Mouse (Mus musculus): ENCODE data around the gene Ltf. TPM values are rescaled to one million over a fixed set of nuclear protein-coding genes. Genes with fewer than 3 reads are reported as not detected.
A peak's percentile ranks its signal among the peaks of the same experiment; 100 is the strongest.

The Ltf gene
- 0.54 and 0.61 TPM in 2 replicates for polyA plus RNA-seq (2015; fragmentation: Nextera tagmentation; extraction: Ambion mirVana)

DNA sequence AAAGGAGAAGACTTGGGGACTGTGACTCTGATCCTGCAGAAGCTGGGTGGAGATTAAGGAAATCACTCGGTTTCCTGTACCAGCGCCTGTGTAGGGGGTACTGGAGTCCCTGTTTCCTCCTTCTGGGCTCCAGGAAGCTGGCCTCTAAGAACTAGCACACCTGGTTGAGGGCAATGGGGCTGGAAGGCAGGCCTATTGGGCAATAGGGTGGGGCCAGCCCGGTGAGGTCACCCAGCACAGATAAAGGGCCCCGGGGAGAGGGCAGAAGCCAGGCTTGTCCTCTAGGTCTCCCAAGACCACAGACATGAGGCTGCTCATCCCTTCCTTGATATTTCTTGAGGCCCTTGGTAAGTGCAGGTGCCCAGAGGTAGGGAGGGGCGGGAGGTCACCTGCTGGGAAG, at the start of gene Ltf:
Ltf (plus strand) TSS at position 250 of the 400 bp plus-strand sequence.
- Histone ChIP-seq H3K27ac (no peak within 1 kb of the TSS), H3K9ac (replicated peaks) (no peak within 1 kb of the TSS), H3K4me2 (replicated peaks) (no peak within 1 kb of the TSS), H3K4me3 (replicated peaks) (no peak within 1 kb of the TSS), H3K27me3 (no peaks in the 10 kb centered on the region), H3K9me3 (no peaks in the 10 kb centered on the region), H3K4me1 (replicated peaks) (no peaks in the 10 kb centered on the region), H3K36me3 (no peaks in the 10 kb centered on the region)
- ATAC-seq, result no peak
- 80% methylated on average over 5 of the region's 5 CpGs for WGBS

DNA sequence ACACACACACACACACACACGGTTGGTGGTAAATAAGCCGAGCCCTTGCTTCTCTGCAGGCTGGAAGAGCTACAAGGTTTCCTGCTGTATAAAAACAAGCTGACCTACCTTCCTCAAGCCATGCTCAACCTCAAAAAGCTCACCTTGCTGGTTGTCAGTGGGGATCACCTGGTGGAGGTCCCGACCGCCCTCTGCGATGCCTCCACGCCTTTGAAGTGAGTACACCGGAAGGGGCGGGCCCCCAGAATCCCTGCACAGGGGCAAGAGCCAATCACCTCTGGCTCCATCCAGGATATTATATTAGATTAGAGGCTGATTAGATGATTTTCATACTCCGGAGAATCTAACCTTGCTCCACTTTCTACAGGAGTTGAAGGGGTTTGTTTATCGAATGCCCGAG, 39.7 kb upstream of the Ltf start:
- Histone ChIP-seq H3K36me3 (no peaks in the 10 kb centered on the region), H3K4me3 (replicated peaks) (no peak overlapping the region), H3K4me2 (replicated peaks) (no peak overlapping the region), H3K4me1 (replicated peaks) (no peaks in the 10 kb centered on the region), H3K27me3 (no peaks in the 10 kb centered on the region), H3K9ac (replicated peaks) (no peak overlapping the region), H3K9me3 (no peaks in the 10 kb centered on the region), H3K27ac (no peak overlapping the region)
- no peak for ATAC-seq
- WGBS, result 94% methylated on average over 11 of the region's 11 CpGs

DNA sequence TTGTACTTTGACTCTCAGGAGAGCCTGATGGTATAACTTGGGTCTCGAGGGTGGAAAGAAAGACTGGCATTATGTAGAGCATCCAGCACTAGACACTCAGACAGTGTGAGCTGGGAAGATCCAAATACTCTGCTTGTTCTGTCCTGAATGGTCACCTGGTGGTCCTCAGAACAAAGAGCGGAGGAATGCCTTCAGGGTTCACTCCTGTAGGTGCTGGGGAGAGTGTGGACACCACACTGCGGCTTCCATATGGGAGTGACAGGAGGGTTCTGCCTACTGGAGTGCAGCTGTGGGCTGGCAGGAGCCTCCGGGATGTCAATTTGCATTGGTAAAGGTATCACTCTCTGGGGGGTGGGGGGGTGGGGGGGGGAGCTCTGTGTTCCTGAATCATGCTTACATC, 36.7 kb upstream of the Ltf start:
- 73% methylated on average over 4 of the region's 4 CpGs for WGBS

DNA sequence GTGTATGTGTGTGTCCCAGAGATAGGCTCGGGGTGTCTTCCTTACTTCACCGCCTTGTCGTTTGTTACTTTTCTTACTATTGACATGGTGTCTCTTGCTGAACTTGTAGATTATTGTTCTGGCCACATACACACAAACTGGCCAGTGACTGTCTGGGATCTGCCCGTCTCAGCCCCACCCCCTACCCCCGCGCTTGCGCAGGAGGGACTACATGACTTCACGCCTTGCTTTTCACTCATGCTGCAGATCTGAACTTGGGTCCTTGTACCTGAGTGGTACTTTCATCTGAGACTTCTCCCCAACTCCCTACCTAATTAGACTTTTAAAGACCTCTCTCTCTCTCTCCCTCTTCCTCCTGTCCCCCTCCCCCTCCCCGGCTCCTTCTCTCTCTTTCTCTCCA, 35.0 kb upstream of the Ltf start:
- 89% methylated on average over 9 of the region's 9 CpGs for WGBS
- Histone ChIP-seq H3K27me3 (no peaks in the 10 kb centered on the region), H3K4me2 (replicated peaks) (no peak overlapping the region), H3K4me3 (replicated peaks) (no peak overlapping the region), H3K27ac (no peak overlapping the region), H3K9ac (replicated peaks) (no peak overlapping the region), H3K4me1 (replicated peaks) (no peaks in the 10 kb centered on the region), H3K9me3 (no peaks in the 10 kb centered on the region), H3K36me3 (no peaks in the 10 kb centered on the region)
- ATAC-seq, result no peak

More for the DNA sequence above, 36.7 kb upstream of the Ltf start:
- no peaks in the 10 kb centered on the region for H3K4me1 ChIP-seq (replicated peaks)
- H3K9ac ChIP-seq (replicated peaks), result no peak overlapping the region
- no peaks in the 10 kb centered on the region for H3K36me3 ChIP-seq
- H3K4me3 ChIP-seq (replicated peaks), result no peak overlapping the region
- H3K27me3 ChIP-seq, result no peaks in the 10 kb centered on the region
- H3K27ac ChIP-seq, result no peak overlapping the region
- no peak for ATAC-seq
- no peak overlapping the region for H3K4me2 ChIP-seq (replicated peaks)
- H3K9me3 ChIP-seq, result no peaks in the 10 kb centered on the region

DNA sequence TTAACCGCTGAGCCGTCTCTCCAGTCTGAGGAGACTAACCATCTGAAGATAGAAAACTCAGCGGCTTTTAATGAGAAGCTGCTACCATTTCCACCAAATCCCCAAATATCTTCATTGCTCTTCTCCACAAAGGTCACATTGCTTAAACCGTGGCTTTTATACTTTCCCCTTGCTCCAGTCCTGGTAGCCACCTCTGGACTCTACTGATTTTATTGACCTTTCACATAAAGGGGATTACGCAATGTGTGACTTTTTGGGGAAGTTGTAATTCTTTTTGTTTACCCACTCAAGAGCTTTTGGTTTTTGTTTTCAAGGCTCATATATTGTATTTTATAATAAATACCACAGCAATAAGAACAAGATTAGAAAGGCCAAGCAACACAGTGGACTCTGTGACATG, 33.5 kb upstream of the Ltf start:
- no peak for ATAC-seq

DNA sequence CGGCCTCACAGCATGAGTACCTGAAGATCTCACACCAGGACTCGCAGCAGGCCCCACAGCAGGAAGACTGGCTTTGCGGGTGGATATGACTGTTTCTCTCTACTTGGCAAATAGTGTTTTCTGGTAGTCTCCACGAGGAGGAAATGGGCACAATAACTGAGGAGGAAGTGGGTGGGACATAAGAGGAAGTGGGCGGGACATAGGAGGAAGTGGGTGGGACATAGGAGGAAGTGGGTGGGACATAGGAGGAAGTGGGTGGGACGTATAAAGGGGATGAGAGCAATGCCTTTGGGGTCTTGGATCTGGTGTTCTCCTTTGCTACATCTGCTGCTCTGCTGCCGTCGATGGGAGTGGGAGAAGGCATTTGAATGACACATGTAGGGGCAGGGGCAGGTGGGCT, 33.1 kb upstream of the Ltf start:
- 87% methylated on average over 8 of the region's 8 CpGs for WGBS

More for the DNA sequence above, 33.5 kb upstream of the Ltf start:
- Histone ChIP-seq H3K4me2 (replicated peaks) (no peak overlapping the region), H3K9ac (replicated peaks) (no peak overlapping the region), H3K9me3 (no peaks in the 10 kb centered on the region), H3K27ac (no peak overlapping the region), H3K4me3 (replicated peaks) (no peak overlapping the region), H3K36me3 (no peaks in the 10 kb centered on the region), H3K27me3 (no peaks in the 10 kb centered on the region), H3K4me1 (replicated peaks) (no peaks in the 10 kb centered on the region)
- 93% methylated on average over 5 of the region's 5 CpGs for WGBS

DNA sequence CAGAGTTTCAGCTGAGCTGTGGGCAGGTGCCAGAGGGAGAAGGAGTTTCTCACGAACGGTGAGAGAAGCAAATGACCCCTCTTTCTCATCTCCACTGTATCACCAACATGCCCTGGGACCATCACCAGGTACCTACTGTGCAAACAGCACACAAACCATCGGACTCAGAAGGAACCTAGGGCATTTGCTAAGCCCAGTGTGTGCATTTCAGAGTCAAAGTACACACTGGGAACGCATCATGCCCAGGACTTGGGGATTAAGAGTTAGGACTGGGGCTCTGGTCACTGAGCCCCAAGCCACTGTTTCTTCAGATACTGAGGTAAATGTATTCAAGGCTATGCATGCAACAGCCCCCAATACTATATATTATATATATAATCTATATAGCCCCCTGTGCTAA, 31.7 kb upstream of the Ltf start:
- Histone ChIP-seq H3K36me3 (no peaks in the 10 kb centered on the region), H3K4me2 (replicated peaks) (no peak overlapping the region), H3K9ac (replicated peaks) (no peak overlapping the region), H3K27ac (no peak overlapping the region), H3K27me3 (no peaks in the 10 kb centered on the region), H3K4me1 (replicated peaks) (no peaks in the 10 kb centered on the region), H3K9me3 (no peaks in the 10 kb centered on the region), H3K4me3 (replicated peaks) (no peak overlapping the region)
- ATAC-seq, result no peak
- 79% methylated on average over 4 of the region's 4 CpGs for WGBS

More for the DNA sequence above, 33.1 kb upstream of the Ltf start:
- Histone ChIP-seq H3K9me3 (no peaks in the 10 kb centered on the region), H3K4me3 (replicated peaks) (no peak overlapping the region), H3K27me3 (no peaks in the 10 kb centered on the region), H3K4me2 (replicated peaks) (no peak overlapping the region), H3K27ac (no peak overlapping the region), H3K4me1 (replicated peaks) (no peaks in the 10 kb centered on the region), H3K9ac (replicated peaks) (no peak overlapping the region), H3K36me3 (no peaks in the 10 kb centered on the region)
- no peak for ATAC-seq

DNA sequence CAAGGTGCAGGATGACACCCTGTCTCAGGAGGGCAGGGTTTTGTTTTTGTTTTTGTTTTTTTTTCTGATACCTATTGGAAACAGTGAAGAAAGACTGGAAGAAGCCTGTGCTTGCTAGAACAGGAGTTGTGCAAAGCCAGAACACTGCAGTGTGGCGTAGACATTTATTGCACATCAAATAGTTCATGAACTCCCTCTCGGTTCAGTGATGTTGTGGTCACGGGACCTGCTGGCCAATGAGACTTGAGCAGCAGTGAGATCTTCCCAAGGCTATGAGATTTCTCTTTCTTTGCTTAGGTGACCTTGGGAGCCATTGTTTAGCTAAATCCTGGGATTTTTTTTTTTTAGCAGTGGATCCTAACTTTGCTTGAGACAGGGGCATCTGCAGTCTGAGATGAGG, 31.0 kb upstream of the Ltf start:
- 77% methylated on average over 3 of the region's 3 CpGs for WGBS
- ATAC-seq, result no peak

DNA sequence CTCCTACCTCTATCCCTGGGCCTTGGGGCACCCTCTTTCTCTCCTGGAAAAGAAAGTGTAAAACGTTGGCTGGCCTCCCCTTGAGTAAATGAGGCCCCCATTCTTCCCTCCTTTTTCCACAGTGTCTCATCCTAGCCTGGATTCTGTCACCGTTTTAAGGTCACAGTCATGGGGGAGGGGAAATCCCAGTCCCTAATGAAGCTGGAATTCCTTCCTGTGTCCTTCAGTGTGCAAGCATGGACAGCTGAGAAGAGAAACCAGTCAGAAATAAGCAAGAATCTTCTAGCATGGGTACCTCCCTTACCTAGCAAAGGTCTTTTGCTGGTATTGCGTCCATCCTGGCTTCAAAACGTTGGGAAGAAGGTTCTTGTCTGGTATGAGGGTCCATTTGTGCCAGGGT, 29.9 kb upstream of the Ltf start:
- no peaks in the 10 kb centered on the region for H3K4me1 ChIP-seq (replicated peaks)
- no peaks in the 10 kb centered on the region for H3K27me3 ChIP-seq
- H3K4me2 ChIP-seq (replicated peaks), result no peak overlapping the region
- no peak overlapping the region for H3K27ac ChIP-seq
- no peaks in the 10 kb centered on the region for H3K9me3 ChIP-seq
- no peak overlapping the region for H3K9ac ChIP-seq (replicated peaks)
- no peak for ATAC-seq
- H3K36me3 ChIP-seq, result no peaks in the 10 kb centered on the region
- 67% methylated on average over 4 of the region's 4 CpGs for WGBS
- H3K4me3 ChIP-seq (replicated peaks), result no peak overlapping the region

More for the DNA sequence above, 31.0 kb upstream of the Ltf start:
- no peaks in the 10 kb centered on the region for H3K4me1 ChIP-seq (replicated peaks)
- no peaks in the 10 kb centered on the region for H3K27me3 ChIP-seq
- no peaks in the 10 kb centered on the region for H3K9me3 ChIP-seq
- H3K4me2 ChIP-seq (replicated peaks), result no peak overlapping the region
- no peak overlapping the region for H3K4me3 ChIP-seq (replicated peaks)
- H3K27ac ChIP-seq, result no peak overlapping the region
- no peaks in the 10 kb centered on the region for H3K36me3 ChIP-seq
- no peak overlapping the region for H3K9ac ChIP-seq (replicated peaks)

DNA sequence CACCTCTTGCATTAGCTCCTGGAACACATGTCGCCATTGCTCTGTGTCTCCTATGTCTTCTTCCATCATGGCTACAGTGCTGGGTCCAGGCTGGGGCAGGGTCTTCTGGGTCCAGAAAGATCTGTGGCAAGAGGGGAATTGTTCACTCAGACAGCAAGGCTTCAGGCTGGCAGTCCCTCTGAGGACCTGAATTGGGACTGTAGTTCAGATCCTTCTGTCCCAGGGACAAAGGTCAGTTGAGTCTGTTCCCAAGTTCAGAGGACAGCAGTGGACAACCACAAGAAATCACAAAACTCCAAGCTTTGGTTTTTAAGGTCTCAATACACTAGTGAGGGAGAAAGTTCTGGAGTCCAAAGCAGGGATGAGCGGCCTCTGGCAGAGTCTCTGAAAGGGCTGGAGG, 29.5 kb upstream of the Ltf start:
- no peak overlapping the region for H3K27ac ChIP-seq
- H3K9me3 ChIP-seq, result no peaks in the 10 kb centered on the region
- H3K36me3 ChIP-seq, result no peaks in the 10 kb centered on the region
- H3K27me3 ChIP-seq, result no peaks in the 10 kb centered on the region
- H3K4me3 ChIP-seq (replicated peaks), result no peak overlapping the region
- H3K4me2 ChIP-seq (replicated peaks), result no peak overlapping the region
- no peaks in the 10 kb centered on the region for H3K4me1 ChIP-seq (replicated peaks)
- ATAC-seq, result no peak
- no peak overlapping the region for H3K9ac ChIP-seq (replicated peaks)
- WGBS, result 82% methylated on average over 2 of the region's 2 CpGs

DNA sequence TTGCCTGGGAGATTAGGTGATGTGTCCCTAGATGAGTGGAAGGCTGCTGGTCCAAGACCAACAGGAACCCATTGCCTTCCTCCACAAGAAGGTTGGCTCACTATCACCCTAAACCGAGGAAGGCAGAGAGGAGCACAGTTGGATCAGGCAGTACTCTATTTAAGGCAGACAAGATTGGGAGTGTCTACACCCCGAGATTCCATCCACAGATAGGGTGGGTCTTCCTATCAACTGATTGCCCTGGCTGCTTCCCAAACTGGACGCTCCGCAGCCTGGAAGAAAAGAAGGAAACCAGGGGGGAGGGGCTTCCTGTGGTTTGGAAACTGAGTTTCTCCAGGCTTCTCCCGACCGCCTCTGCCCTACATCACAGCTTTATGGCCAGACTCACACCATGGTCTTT, 28.9 kb upstream of the Ltf start, which contains the start of gene Rtp3:
Rtp3 (minus strand) TSS at position 380 of the 400 bp plus-strand sequence.
- no peaks in the 10 kb centered on the region for H3K36me3 ChIP-seq
- H3K27ac ChIP-seq, result no peak within 1 kb of the TSS
- H3K4me3 ChIP-seq (replicated peaks), result no peak within 1 kb of the TSS
- WGBS, result 67% methylated on average over 6 of the region's 6 CpGs
- no peak within 1 kb of the TSS for H3K9ac ChIP-seq (replicated peaks)
- ATAC-seq, result no peak
- no peaks in the 10 kb centered on the region for H3K27me3 ChIP-seq
- no peaks in the 10 kb centered on the region for H3K9me3 ChIP-seq
- no peak within 1 kb of the TSS for H3K4me2 ChIP-seq (replicated peaks)
- H3K4me1 ChIP-seq (replicated peaks), result 0 out of 2 replicates have a peak, but pooled peaks cover 2% of the 10 kb centered on the region

DNA sequence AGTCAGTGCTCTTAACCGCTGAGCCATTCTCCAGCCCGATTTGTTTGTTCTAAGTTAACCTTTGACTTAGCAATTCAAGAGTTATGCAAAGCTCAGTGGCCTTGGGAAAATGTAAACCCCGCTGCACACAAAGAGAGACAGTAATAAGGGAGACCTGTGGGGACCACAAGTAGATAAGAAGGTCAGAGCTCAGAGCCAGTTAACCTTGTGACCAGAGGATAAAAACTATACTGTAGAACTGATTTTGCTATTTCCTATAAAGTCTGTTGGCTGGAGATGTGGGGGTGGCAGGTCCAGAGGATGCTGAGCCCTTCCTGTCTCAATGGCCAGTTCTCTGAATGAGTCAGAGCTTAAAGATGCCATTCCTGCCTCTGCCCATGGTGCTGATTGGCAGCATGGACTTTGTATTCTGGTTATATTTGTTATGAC, 25.8 kb upstream of the Ltf start:
- Histone ChIP-seq H3K9me3 (no peaks in the 10 kb centered on the region), H3K9ac (replicated peaks) (no peak overlapping the region), H3K36me3 (no peaks in the 10 kb centered on the region), H3K4me3 (replicated peaks) (no peak overlapping the region), H3K4me1 (replicated peaks) (0 out of 2 replicates have a peak, but pooled peaks cover 2% of the 10 kb centered on the region), H3K27me3 (no peaks in the 10 kb centered on the region), H3K4me2 (replicated peaks) (no peak overlapping the region), H3K27ac (no peak overlapping the region)
- WGBS, result 45% methylated on average over 3 of the region's 3 CpGs
- ATAC-seq, result no peak

DNA sequence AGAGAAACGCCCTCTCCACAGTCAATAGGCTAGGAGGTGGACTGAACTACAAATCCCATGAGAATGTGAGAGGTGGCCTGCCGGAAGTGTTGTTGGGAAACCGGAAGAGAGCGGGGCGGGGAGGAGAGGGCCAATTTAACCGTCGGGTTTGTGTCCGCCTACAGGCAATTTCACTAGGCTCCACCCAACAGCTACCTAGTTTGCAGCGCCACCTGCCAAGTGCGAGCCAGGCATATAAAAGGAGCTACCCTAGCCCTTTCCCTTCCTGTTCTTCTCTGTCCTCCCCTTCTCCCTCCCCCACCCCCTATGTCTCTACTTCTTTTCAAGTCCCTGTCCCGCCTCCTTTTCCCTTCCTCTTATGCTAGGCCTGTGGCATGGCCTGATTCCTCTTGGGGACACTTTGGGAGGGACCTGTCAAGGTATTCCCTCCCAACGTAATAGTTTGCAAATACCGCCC, 24.3 kb upstream of the Ltf start:
- no peaks in the 10 kb centered on the region for H3K27me3 ChIP-seq
- peak overlapping the region; percentile 52 for H3K4me2 ChIP-seq (replicated peaks)
- 9% methylated on average over 13 of the region's 13 CpGs for WGBS
- 0 out of 2 replicates have a peak, but pooled peaks cover 2% of the 10 kb centered on the region for H3K4me1 ChIP-seq (replicated peaks)
- ATAC-seq, result peak; percentile 93
- H3K4me3 ChIP-seq (replicated peaks), result peak overlapping the region; percentile 43
- H3K36me3 ChIP-seq, result no peaks in the 10 kb centered on the region
- H3K9me3 ChIP-seq, result no peaks in the 10 kb centered on the region
- peak overlapping the region; percentile 48; the same call in 1 of the 2 replicates for H3K9ac ChIP-seq (replicated peaks)
- peak overlapping the region; percentile 72 for H3K27ac ChIP-seq
